ENCODE assay signal across 9 mouse cellular contexts in the genomic region with DNA sequence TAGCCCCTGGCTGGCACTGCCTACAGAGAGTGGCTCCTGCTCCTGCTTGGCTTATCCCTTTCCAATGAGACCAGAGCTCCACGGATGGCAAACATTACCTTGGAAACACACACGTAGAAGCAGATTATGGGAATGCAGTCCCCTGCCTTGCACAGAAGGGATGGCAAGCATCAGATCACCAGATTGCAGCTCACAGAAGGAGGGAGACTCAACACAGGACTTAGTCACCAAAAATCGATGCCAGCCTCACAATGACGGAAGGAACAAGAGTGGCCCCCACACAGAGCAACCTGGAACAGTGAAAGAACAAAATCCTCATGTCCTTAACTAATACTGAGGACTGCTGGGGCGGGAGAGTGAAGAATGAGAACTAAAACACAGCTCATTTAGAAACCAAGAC.
DNase-seq lines count a peak whose midpoint lies in the region.
"Had no signal": no experiment of that assay in that cellular context is flagged by ENCODE, and none has a peak within 500 bp of the region (broad histone marks: within the 10 kb centered on the region; RNA-seq: fewer than 3 reads in every experiment).

No protein-coding gene starts in this region.

- intact Hi-C loops in heart, postnatal 10 days (cut with DNase I), result no loop called here

- peak; percentile 18 for DNase-seq in cerebellum, adult 9-11 months
- DNase-seq in cerebellum, adult 9-10 months, result no peak
- DNase-seq in cerebellum, postnatal 14 days, result peak; percentile 67 to 82
- DNase-seq in layer of hippocampus, postnatal 10 days (ENCODE audit: low spot score in 2 of 2), result peak; percentile 53 to 57
- peak; percentile 41 to 53 for DNase-seq in right cerebral cortex, postnatal 10 days (ENCODE audit: low spot score in 2 of 2)
- DNase-seq in B cell, adult 2 months, result no peak
- DNase-seq in kidney, adult 11 months, result no peak
- no peak for DNase-seq in heart, postnatal 10 days
- DNase-seq: adrenal gland, postnatal 25 days had no signal

Comparison
In these comparisons a context has a peak if more than half of its experiments do, and no peak if none do; other contexts are left out.
1. DNase-seq: peak in cerebellum, adult 9-11 months (single experiment), cerebellum, postnatal 14 days (2 of 2), layer of hippocampus, postnatal 10 days (2 of 2) and right cerebral cortex, postnatal 10 days (2 of 2); none in cerebellum, adult 9-10 months (single experiment), B cell, adult 2 months (0 of 2), kidney, adult 11 months (single experiment) and heart, postnatal 10 days (0 of 2).